Mouse (Mus musculus) retina, postnatal 7 days (tissue): ENCODE data around the gene Btbd17.

ENCODE experiments used
- DNase-seq: peaks from one replicate; pipeline ENCODE4 v3.0.0-alpha.2; 2012; ENCODE audit warnings: low read depth, low spot score

Btbd17 gene

GRCm38 (mm10) chr11:114802540-114803267 lies 7.0 kb upstream of the Btbd17 start:
- no peak for DNase-seq

DNA sequence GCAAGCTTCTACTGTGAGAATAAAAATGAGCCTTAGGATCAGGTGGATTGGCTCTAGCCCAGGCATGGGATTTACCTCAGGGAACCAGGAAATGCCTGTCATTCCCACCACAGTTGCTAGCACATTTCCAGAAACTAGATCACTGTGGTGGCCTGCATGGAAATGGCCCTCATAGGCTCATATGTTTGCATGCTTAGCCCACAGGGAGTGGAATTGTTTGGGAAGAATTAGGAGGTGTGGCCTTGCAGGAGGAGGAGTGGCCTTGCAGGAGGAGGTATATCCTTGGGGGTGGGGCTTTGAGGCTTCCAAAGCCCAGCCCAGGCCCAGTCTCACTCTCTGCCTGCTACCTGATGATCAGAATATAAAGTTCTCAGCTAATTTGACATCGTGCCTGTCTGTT lies 6.2 kb upstream of the Btbd17 start:
- DNase-seq = no peak

DNA sequence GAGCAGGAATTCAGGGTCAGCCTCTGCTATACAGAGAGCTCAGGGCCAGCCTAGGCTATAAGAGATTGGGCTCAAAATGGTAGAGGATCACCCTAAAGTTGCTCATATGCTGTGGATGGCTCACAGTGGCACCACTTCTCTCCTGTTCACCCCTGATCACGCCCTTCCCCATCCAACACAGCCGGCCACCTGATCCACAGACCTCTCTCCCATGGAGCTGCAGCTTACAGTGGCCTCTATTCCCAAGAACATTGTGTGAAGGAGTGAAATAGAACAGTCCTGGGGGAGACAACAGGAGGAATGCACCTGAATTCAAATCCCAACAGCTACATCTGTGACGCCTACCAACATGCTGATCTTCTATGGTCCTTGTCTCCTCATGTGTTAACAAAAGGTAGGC lies 2.9 kb upstream of the Btbd17 start, which contains the start of gene Gpr142:
TSS of gene Gpr142 (plus strand) at position 301 of the 400 bp plus-strand sequence.
- no peak for DNase-seq

DNA sequence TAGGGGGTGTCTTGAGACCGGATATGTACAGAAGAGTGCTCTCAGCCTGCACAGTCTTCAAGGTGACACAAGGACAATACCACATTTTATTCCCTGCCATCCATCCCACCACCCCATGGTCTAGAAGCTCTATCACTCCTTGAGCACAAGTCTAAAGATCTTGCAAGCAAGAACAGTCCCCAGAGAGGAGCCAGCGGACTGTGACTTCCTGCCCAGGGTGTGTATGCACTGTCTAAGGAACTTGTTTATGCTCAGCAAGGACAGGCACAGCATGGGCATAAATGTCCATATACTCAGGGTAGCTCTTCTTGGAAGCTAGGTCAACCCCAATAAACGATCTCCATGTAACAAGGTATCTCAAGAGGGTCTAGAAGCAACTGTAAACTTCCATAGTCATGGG lies 2.2 kb upstream of the Btbd17 start:
- DNase-seq = no peak

DNA sequence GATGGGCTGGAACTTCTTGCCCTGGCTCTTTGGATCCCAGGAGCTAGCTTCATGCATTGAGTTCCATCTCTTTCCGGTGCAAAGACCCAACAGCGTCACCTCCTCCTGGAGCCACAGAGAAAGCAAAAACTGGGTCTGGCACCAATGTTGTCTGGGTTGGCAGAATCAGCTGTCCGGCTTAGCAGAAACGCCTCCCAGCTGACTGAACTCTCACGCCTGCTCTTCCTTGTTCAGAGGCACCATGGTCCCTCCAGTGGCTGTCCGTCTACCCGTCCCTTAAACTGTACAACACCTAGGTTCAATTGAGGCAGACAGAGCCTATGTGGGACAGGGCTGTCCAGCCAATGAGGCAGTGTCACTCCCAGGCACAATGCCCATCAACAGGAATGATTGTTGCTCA lies 1.4 kb upstream of the Btbd17 start:
- DNase-seq = no peak

DNA sequence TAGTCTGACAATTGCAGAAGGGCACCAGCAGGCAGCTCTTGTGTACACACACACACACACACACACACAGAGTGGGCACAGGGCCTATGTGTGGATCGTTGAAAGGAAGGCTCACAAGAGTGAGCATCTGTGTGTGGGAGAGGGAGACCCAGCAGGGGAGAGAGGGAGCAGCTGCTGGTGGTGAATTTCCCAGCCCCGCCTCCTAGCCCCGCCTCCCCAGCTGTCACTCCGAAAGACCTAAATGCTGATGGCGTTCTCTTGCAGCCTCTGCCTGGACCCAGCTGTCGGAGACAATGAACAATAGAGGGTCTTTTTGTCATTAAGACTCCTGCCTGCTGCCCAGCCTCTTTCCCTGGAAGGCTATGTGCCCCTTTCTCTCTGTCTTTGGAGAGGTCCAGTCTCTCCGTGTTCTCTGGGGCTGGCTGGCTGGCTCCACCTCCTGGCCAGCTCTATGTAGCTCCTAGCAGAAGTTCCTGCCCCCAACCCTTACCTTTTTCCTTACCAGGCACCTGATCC lies 456 bp downstream of the Btbd17 start:
- peak; percentile 78 for DNase-seq

DNA sequence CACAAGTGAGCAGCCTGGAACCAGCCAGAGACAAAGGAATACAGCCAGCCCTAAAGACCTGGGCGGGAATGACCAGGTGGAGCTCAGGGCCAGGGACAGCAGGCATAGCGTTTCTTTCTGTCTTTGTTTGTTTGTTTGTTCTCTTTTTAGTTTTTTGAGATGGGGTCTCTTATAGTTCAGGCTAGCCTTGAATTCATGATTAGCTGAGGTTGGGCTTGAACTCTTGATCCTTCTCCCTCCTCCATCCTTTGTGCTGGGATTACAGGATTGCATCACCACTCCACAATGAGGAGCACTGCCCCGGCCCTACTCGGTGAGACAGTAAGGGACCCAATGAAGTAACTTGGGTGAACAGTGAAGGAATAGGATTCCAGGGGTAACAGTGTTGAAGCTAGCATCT lies 1.1 kb downstream of the Btbd17 start:
- no peak for DNase-seq

DNA sequence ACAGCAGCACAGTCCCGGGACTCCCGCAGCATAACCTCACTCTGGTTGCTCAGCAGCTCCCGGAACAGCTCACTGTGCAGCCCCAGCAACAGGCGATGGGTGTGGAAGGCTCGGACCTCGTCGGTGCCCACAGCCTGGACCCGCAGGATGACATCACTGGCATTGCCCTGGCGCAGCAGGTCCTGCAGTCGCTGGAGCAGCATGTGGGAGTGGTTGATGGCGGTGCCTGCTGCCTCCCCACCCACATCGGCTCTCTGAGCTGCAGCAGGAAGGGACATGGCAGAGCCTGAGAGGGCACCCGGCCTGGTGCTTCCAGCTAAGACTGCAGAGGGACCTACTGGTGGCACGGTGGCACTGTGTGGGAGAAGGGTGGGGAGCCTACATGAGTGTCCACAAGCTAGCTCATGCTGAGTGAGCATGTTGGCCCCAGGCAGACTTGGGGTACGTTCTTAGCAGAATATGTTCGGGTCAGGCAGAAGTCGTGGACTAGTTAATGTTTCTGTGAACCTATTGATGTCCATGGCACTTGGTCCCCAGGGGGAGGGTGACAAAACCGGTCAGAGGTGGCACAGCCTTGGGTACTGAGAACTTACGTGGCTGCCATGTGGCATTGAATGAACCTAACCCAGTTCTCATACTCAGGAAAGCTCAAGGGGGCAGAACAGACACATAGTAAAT lies 1.7 kb downstream of the Btbd17 start:
- DNase-seq = no peak

DNA sequence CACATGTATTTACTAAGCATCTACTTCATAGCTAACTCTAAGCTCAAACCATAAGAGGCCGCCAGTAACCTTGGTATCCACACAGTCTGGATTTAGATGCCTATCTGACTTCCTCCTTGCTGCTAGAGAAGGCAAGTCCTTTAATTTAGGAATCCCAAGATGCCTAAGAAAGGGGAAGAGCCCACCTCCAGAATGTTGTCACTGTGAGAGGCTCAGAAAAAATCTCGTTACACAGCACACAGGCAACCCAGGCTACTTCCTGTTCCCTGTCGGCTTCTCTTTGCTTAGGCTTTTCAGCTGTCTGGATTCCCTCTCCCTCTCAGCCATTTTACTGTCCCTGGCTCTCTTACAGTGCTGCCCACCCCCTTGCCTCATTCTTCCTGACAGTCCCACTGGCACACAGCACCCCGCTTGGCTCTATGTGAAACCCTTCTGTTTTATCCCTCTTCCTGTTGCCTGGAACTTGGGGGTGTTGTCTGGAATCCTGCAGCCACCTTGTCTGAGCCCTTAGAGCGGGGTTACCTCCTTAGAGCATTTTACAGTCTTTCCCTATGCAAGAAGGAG lies 2.7 kb downstream of the Btbd17 start:
- no peak for DNase-seq

DNA sequence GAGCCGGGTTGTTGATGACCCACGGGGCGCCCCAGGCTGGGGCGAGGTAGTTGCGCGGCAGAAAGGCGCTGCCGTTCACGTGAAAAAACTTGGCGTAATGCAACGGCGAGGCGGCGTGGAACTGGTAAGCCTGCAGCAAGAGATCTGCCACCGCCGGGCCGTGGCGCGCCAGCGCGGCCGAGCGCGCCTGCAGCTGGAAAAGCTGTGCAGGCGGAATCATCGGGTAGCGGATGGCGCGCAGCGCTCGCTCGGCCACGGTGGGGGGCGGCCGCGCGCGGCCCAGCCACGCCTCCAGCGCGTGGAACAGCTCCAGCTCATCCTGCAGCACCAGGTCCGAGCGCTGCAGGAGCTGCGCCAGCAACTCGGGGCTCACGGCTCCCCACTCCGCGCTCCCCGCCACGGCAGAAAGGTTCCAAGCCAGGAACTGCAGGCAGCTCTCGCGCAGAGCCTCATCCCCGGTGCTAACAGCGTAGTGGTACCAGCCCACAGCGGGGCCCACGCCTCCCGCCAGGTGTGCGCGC lies 3.8 kb downstream of the Btbd17 start:
- peak; percentile 49 for DNase-seq

DNA sequence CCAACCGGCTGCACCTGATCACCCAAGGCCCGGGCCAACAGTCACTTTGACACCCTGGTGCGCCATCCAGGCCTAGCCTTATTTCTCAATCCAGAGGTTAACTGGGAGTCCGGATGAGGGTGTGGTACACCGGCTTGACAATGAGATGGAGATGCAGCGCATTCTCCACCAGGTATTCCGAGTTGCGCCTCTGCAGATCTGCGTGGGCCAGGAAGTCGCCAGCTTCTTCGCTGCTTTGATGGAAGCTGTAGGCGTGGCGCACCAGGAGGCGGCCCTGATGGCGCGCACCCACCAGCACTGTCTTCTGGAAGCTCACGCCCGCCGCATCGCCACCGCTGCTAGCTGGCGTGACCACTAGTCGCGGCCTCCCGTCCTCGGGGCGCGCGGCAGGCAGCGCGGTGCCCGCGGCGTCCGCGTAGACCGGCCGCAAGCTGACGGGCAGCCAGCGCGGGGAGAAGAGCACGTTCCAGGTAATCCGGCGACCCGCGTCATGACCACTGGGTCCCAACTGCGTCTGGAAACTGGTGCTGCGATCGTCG lies 4.3 kb downstream of the Btbd17 start:
- DNase-seq = no peak

GRCm38 (mm10) chr11:114790841-114791240 lies 4.9 kb downstream of the Btbd17 start:
- DNase-seq = no peak

DNA sequence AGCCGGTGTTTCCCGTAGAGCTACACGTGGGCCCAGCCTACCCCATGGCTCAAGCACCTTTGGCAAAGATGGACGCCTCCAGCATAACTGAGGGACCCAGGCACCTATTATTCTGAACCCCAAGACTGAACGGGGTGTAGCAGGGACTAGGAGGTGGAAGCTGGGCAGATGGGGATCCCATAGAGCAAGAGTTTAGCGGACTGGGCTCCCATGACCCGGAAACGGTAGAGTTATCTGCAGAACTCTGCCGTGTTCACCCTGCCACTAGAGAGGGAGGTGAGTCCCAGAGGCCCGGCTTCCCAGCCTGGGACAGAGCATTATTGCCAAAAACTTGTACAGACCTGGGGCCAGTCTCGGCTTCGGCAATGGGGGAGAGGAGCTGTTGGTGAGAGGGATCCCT lies 5.6 kb downstream of the Btbd17 start:
- no peak for DNase-seq

DNA sequence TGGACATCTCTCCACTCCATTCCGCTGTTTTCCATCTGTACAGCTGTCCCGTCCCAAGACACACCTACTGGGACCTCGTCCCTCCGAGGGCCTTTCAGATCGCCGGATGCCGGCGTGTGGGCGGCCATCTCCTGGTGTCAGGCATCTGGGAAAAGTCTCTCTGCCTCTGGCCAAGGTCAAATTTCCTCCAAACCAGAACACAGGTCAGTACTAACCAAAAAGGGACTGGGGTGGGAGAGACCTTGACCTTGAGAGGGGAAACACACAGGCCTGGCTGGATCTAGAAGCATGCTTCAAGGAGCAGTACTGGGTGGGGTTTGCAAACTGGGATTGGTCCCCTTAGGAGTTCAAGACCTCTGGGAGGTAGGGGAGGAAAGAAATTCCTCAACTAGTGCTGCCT lies 6.0 kb downstream of the Btbd17 start:
- no peak for DNase-seq

DNA sequence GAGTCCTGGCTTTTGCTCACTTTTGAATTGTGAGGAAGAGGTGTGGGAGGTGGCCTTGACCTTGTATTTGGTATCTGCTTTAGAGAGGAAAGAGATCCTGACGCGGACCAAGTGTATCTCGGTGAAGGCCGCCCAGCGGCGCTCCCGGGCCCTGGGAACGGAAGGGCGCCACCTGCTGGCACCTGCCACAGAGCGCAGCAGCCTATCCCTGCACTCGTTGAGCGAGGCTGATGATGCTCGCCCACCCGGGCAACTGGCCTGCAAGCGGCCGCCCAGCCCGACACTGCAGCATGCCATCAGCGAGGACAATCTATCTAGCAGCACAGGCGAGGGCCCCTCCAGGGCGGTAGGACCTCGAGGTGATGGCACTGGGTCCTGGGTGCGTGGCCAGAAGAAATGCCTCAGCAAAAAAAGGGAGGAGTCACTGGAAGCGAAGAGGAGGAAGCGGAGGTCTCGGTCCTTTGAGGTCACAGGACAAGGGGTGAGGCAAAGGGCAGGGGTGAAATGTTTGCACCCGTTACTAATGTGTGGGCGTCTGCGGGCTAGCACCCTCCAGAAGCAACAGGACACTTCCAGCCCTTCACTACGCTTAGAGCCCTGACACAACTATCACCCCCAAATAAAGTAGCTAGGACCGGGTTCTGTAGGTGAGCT lies 6.6 kb downstream of the Btbd17 start:
- peak; percentile 71 for DNase-seq

DNA sequence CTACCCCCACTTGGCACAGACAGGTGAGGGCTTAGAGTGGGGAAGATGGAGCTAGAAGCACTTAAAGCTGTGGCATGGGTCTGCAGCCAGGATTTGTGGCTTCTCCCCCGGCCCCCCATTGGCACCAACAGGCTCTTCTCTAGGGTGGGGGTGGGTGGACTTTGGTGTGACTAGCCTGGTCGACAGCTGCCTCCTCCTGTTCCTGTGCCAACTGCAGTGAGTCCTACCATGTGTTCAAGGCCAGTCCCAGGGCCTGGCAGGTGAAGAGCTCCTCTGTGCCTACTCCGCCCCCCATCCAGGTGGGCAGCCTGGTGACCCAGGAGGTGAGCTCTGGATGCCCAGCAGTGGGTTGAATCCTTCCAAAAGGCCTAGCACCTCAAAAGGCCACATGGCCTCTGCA lies 8.1 kb downstream of the Btbd17 start:
- DNase-seq = no peak

DNA sequence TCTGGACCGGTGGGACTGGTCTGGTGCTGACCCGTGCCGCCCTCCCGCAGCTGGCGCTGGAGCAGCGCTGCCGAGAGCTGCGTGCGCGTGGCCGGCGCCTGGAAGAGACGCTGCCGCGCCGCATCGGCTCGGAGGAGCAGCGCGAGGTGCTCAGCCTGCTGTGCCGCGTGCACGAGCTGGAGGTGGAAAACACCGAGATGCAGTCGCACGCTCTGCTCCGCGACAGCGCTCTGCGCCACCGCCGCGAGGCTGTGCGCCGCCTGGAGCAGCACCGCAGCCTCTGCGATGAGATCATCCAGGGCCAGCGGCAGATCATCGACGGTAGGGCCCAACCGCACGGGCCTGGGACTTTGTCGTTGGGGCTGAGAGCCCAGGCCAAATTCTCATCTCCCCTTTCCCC lies 9.4 kb downstream of the Btbd17 start:
- no peak for DNase-seq

GRCm38 (mm10) chr11:114785892-114786291 lies 9.9 kb downstream of the Btbd17 start:
- no peak for DNase-seq

DNA sequence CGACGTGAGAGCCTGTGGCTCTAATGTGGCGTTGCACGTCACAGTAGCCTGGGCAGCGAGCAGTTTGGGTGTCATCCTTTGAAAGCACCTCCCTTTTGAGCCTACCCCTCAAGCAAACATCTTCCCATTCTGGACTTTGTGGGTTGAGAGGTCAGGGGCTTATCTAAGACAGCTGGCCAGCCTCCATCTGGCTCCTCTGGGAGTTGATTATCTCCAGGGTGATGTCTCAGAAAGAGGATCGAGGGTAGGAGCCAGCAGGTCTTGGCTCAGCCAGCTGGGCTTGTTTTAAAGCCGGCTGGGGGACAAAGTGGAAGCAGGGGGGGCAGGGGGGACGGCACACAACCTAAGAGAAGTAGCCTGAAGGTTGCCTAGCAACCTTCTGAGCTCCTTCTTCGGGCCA lies 15.7 kb downstream of the Btbd17 start:
- DNase-seq = peak; percentile 80

DNA sequence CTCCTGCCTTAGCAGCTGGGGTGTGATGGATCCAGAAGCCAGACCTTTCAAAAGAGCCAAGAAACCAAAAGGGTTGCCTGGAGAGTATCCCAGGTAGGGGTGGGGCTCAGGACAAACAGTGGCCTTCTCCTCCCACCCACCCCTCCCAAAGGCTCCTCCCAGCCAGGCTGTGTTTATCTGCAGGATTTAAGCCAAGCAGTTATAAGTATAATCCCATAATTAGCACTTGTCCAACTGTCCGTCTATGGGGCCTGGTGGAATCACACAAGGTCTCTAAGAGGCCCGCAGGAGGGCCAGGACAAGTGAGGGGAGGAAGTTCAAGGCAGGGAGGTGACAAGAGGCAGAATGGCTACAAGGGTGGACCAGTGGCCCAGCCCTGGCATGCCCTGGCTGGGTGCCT lies 23.8 kb downstream of the Btbd17 start:
- DNase-seq = peak; percentile 53

DNA sequence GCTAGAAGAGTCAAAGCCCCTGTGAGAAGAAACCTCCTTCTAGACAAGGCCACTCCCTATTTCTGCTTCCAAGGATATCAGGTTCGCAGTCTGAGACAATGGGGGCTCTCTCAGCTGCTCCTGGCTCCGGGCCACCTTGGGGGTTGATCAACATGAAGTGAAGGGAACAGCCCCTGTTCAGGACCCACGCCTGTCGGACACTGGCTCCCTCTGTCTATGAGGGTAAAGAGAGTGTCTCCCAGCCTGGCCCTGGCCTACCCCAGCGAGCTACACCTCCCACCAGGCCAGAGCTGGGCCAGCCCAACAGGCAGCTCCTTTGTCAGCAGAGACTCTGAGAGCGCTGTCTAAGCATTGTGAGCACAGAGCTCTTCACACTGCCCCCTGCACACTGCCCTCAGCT lies 25.8 kb downstream of the Btbd17 start:
- DNase-seq = no peak
